Mouse (Mus musculus) lung, adult 2 months (tissue): ENCODE data around the gene Krtap9-3. TPM values are rescaled to one million over a fixed set of nuclear protein-coding genes. Genes with fewer than 3 reads are reported as not detected.
"Not testable (repeated sequence)": the region's sequence is repeated elsewhere in the genome, so short reads cannot be mapped to it uniquely, and the experiment has no call there.

Source experiments
- DNase-seq: peaks from one replicate; pipeline ENCODE4 v3.0.0; 2022
- H3K4me1 ChIP-seq: fragments of 200-500 bp; 2 replicates; pipeline ENCODE4 v1.6.1; 2011; ENCODE audit warnings: low read length; ENCODE audit not compliant: control insufficient read depth, insufficient read depth
- H3K4me3 ChIP-seq: fragments of 200-500 bp; replicated peaks from 2 replicates; pipeline ENCODE3; 2011; ENCODE audit warnings: low read depth, mild to moderate bottlenecking, control low read depth, low read length; ENCODE audit errors: extremely low read depth
- CTCF ChIP-seq: fragments of 200-500 bp; IDR thresholded peaks from 2 replicates; pipeline ENCODE4 v1.5.1; 2011; ENCODE audit warnings: mild to moderate bottlenecking, low read length, control low read depth; ENCODE audit not compliant: insufficient read depth
- POLR2A ChIP-seq: fragments of 200-500 bp; IDR thresholded peaks from 2 replicates; pipeline ENCODE4 v1.6.1; 2011; ENCODE audit warnings: low read depth, mild to moderate bottlenecking, control low read depth, low read length, borderline replicate concordance; ENCODE audit errors: extremely low read depth
- WGBS: fragments of 180-500 bp; shearing (Covaris S2); methylation state at CpG from one replicate; pipeline ENCODE4 v1.1.7; 2018; 5-methylcytosine and 5-hydroxymethylcytosine counted together
- polyA plus RNA-seq: library from polyadenylated mRNA; depleted of rRNA; stranded (reverse); fragments of >200 nt; gene quantifications from 2 replicates; pipeline ENCODE4 v1.2.3, GENCODE M21; 2012

Gene Krtap9-3
- polyA plus RNA-seq, 1 experiment = not detected

GRCm38 (mm10) chr11:99614796-99615363, 17.0 kb upstream of the Krtap9-3 start, which contains the start of gene Krtap2-4:
Gene Krtap2-4 (minus strand): TSS chr11:99614846.
- H3K4me3 ChIP-seq = no peak within 1 kb of the TSS
- DNase-seq = no peak
- 58% methylated on average over 3 of the region's 3 CpGs for whole genome bisulfite sequencing
- H3K4me1 ChIP-seq = no peaks in the 10 kb centered on the region
- no peak for TF ChIP-seq POLR2A
- TF ChIP-seq CTCF = no peak

DNA sequence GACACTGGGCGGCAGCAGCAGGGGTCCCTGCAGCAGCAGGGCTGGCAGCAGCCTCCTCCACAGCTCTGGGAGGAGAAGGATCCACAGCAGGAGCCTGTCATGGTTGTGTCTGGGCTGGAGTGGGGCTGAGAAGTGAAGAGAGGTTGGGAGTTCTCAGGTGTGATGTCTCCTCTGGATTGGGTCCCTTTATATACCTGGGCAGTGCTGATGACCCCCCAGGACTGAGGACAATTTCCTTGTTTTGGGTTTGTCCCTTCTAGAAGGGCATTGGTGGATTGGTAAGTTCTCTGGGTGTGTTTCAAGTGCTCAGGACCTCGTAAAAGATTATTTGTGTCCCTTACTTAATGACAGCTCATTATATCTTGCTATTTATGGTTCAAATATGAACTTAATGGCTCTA, 12.2 kb upstream of the Krtap9-3 start, which contains the start of gene Gm11937:
Gene Gm11937 (minus strand): TSS at position 101 of the 400 bp plus-strand sequence.
- 41% methylated on average over 2 of the region's 2 CpGs for WGBS
- H3K4me3 ChIP-seq, DNase-seq, H3K4me1 ChIP-seq: not testable (repeated sequence)

- no peak for TF ChIP-seq CTCF
- TF ChIP-seq POLR2A = no peak
- no peak for DNase-seq
- WGBS = 77% methylated on average over 1 of the region's 1 CpGs
- Histone ChIP-seq H3K4me3 (no peak overlapping the region), H3K4me1 (no peaks in the 10 kb centered on the region)
These were observed 11.2 kb upstream of the Krtap9-3 start for GRCm38 (mm10) chr11:99609126-99609525.

- H3K4me3 ChIP-seq, DNase-seq, H3K4me1 ChIP-seq: not testable (repeated sequence)
- WGBS = 48% methylated on average over 1 of the region's 1 CpGs
These were observed 5.3 kb upstream of the Krtap9-3 start, which contains the start of gene Gm11938 for GRCm38 (mm10) chr11:99603208-99603607. Gene Gm11938 (minus strand): TSS chr11:99603308.

- DNase-seq = no peak
- no peak for TF ChIP-seq POLR2A
- no peak for TF ChIP-seq CTCF
- no peak within 1 kb of the TSS for H3K4me3 ChIP-seq
- H3K4me1 ChIP-seq = no peaks in the 10 kb centered on the region
- 76% methylated on average over 6 of the region's 6 CpGs for WGBS
These were observed 6.9 kb downstream of the Krtap9-3 start, which contains the start of gene Krtap1-3 for GRCm38 (mm10) chr11:99590981-99591380. Gene Krtap1-3 (minus strand): TSS chr11:99591339.

DNA sequence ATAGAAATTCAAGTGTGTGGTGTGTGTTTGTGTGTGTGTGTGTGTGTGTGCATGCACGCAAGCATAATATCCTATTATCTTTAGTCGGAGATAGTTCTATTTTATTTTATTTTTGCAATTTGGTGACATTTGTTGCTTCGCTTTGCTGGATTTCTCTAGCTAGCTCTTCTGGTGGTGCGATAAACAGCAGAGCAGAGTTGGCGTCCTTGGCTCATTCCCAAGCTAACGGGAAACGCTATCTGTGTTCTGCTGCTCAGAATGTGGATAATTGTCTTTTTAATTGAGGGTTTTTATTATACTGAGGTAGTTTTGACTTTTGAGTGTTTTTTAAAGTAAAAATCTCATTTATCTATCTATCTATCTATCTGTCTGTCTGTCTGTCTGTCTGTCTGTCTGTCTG, 12.8 kb downstream of the Krtap9-3 start:
- H3K4me1 ChIP-seq = no peaks in the 10 kb centered on the region
- no peak overlapping the region for H3K4me3 ChIP-seq
- 78% methylated on average over 7 of the region's 7 CpGs for WGBS
- DNase-seq = no peak
- no peak for TF ChIP-seq POLR2A
- TF ChIP-seq CTCF = no peak

GRCm38 (mm10) chr11:99583245-99583704, 14.6 kb downstream of the Krtap9-3 start, which contains the start of gene Krtap1-4:
Gene Krtap1-4 (minus strand): TSS chr11:99583654.
- TF ChIP-seq POLR2A (no peak), CTCF (no peak)
- no peak for DNase-seq
- no peak within 1 kb of the TSS for H3K4me3 ChIP-seq
- WGBS = 75% methylated on average over 5 of the region's 5 CpGs
- no peaks in the 10 kb centered on the region for H3K4me1 ChIP-seq

DNA sequence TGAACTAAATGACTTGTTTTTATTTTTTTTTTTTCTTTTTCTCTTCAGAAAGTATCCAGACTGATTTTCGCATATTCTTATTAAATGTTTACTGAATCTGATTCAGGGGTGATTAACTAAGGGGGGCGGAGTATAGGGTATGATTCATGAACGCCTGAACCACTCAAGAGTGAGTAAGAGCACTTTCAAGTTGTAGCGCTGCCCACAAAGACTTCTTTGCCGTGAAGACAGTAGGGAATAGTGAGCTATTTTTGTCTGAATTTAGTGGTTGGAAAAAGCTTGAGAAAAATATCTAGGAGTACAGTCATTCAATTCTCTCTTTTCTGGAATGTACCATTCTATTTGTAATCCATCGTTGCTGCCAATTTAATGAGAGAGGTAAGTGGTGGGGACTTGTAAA, 16.3 kb downstream of the Krtap9-3 start:
- 69% methylated on average over 6 of the region's 6 CpGs for WGBS
- DNase-seq = no peak
- no peak overlapping the region for H3K4me3 ChIP-seq
- H3K4me1 ChIP-seq = no peaks in the 10 kb centered on the region
- TF ChIP-seq CTCF (no peak), POLR2A (no peak)

DNA sequence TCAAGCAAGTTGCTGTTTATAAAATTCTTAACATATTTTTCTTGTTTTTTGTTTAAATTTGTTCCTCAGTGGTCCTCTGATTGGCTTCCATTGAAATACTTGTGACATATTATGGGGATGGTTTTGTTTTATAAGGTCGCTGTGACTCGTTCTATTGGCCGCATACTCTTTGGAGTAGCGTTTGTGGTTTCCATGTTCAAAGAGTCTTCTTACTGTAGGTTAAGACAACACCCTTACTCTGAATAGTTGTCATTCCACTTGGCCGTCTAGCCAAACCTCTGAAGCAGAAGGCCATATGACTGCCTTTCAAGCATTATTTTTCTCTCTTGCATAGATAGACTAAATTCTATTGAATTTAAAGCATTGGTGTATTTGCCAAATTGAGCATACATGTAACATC, 16.9 kb downstream of the Krtap9-3 start:
- DNase-seq = no peak
- Histone ChIP-seq H3K4me1 (no peaks in the 10 kb centered on the region), H3K4me3 (no peak overlapping the region)
- WGBS = 79% methylated on average over 5 of the region's 5 CpGs
- TF ChIP-seq CTCF = no peak
- no peak for TF ChIP-seq POLR2A

DNA sequence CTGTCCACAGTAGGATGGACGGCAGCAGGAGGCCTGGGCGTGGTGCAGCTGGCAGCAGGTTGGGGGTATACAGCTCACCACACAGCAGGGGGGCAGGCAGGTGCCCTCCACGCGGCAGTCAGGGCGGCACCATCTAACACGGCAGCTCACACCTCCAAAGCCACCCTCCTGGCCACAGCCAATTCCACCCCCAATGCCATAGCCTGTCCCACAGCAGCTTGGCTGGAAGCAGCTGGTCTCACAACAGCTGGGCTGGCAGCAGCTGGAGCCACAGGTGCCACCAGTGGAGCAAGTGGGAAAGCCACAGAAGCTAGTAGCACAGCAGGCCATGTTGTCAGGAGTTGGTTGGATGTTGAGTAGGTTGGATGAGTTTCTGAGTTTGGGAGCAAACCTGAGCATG, 17.3 kb downstream of the Krtap9-3 start, which contains the start of gene Krtap1-5:
Gene Krtap1-5 (minus strand): TSS at position 381 of the 400 bp plus-strand sequence.
- no peak for TF ChIP-seq CTCF
- no peak for TF ChIP-seq POLR2A
- WGBS = 72% methylated on average over 6 of the region's 6 CpGs
- H3K4me3 ChIP-seq = no peak within 1 kb of the TSS
- DNase-seq = no peak
- H3K4me1 ChIP-seq = no peaks in the 10 kb centered on the region

DNA sequence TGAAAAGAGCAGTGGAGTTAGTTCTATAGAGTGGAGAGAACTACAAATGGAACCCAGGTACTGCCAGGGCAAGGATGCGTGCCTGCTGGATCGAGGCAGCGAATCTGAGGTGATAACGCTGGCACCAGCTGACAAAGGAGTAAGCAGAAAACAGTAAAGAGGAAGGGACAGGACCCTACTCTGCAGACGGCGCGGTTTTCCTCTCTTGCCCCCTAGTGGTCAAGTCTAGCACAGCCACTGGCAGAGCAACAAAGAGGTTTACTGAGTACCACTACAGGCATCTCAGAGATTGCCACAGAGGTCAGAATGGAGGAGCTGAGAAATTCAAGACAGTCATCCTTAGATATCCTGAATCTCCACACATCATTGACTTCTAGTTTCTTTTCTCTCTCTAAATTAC, 23.8 kb downstream of the Krtap9-3 start:
- Histone ChIP-seq H3K4me3 (no peak overlapping the region), H3K4me1 (no peaks in the 10 kb centered on the region)
- peak; percentile 72 for DNase-seq
- TF ChIP-seq CTCF (peak; percentile 71), POLR2A (no peak)
- 0% methylated on average over 7 of the region's 7 CpGs for WGBS
